Mouse (Mus musculus): Measurements from ENCODE around the gene Sdk1.

The Sdk1 gene

GRCm38 (mm10) chr5:141768761-141769515 lies 527.6 kb downstream of the Sdk1 start:
- DNase-seq (ENCODE audit: inconsistent ontology term) = peak; percentile 56

- DNase-seq (ENCODE audit: inconsistent ontology term) = no peak
These were observed 530.2 kb downstream of the Sdk1 start for GRCm38 (mm10) chr5:141771516-141771915.

GRCm38 (mm10) chr5:141778231-141778630 lies 536.9 kb downstream of the Sdk1 start:
- no peak for DNase-seq (ENCODE audit: inconsistent ontology term)

GRCm38 (mm10) chr5:141781142-141781541 lies 539.9 kb downstream of the Sdk1 start:
- DNase-seq (ENCODE audit: inconsistent ontology term) = peak; percentile 11

GRCm38 (mm10) chr5:141782330-141782729 lies 541.0 kb downstream of the Sdk1 start:
- no peak for DNase-seq (ENCODE audit: inconsistent ontology term)

GRCm38 (mm10) chr5:141783516-141783915 lies 542.2 kb downstream of the Sdk1 start:
- no peak for DNase-seq (ENCODE audit: inconsistent ontology term)

- DNase-seq (ENCODE audit: inconsistent ontology term) = no peak
These were observed 552.6 kb downstream of the Sdk1 start for GRCm38 (mm10) chr5:141793926-141794325.

- no peak for DNase-seq (ENCODE audit: inconsistent ontology term)
These were observed 582.6 kb downstream of the Sdk1 start for GRCm38 (mm10) chr5:141823823-141824330.

- no peak for DNase-seq (ENCODE audit: inconsistent ontology term)
These were observed 583.6 kb downstream of the Sdk1 start for GRCm38 (mm10) chr5:141824739-141825379.

GRCm38 (mm10) chr5:141835566-141835965 lies 594.3 kb downstream of the Sdk1 start:
- peak; percentile 18 for DNase-seq (ENCODE audit: inconsistent ontology term)

GRCm38 (mm10) chr5:141836892-141837455 lies 595.7 kb downstream of the Sdk1 start:
- peak; percentile 81 for DNase-seq (ENCODE audit: inconsistent ontology term)

- no peak for DNase-seq (ENCODE audit: inconsistent ontology term)
These were observed 603.4 kb downstream of the Sdk1 start for GRCm38 (mm10) chr5:141844701-141845100.

GRCm38 (mm10) chr5:141847686-141848085 lies 606.4 kb downstream of the Sdk1 start:
- no peak for DNase-seq (ENCODE audit: inconsistent ontology term)

GRCm38 (mm10) chr5:141852175-141852574 lies 610.9 kb downstream of the Sdk1 start:
- DNase-seq (ENCODE audit: inconsistent ontology term) = peak; percentile 24

- DNase-seq (ENCODE audit: inconsistent ontology term) = no peak
These were observed 615.2 kb downstream of the Sdk1 start for GRCm38 (mm10) chr5:141856447-141856846.

GRCm38 (mm10) chr5:141857781-141858180 lies 616.5 kb downstream of the Sdk1 start:
- no peak for DNase-seq (ENCODE audit: inconsistent ontology term)

GRCm38 (mm10) chr5:141858406-141859160 lies 617.3 kb downstream of the Sdk1 start:
- peak; percentile 63 for DNase-seq (ENCODE audit: inconsistent ontology term)

GRCm38 (mm10) chr5:141866042-141866441 lies 624.8 kb downstream of the Sdk1 start:
- DNase-seq (ENCODE audit: inconsistent ontology term) = no peak

GRCm38 (mm10) chr5:141873751-141874150 lies 632.5 kb downstream of the Sdk1 start:
- no peak for DNase-seq (ENCODE audit: inconsistent ontology term)

- DNase-seq (ENCODE audit: inconsistent ontology term) = no peak
These were observed 639.4 kb downstream of the Sdk1 start for GRCm38 (mm10) chr5:141880661-141881060.

GRCm38 (mm10) chr5:141884111-141884647 lies 642.9 kb downstream of the Sdk1 start:
- no peak for DNase-seq (ENCODE audit: inconsistent ontology term)

- DNase-seq (ENCODE audit: inconsistent ontology term) = no peak
These were observed 644.7 kb downstream of the Sdk1 start for GRCm38 (mm10) chr5:141886006-141886405.

Measured in Muller cell, postnatal 12 days (primary cell).